In the genomic region with DNA sequence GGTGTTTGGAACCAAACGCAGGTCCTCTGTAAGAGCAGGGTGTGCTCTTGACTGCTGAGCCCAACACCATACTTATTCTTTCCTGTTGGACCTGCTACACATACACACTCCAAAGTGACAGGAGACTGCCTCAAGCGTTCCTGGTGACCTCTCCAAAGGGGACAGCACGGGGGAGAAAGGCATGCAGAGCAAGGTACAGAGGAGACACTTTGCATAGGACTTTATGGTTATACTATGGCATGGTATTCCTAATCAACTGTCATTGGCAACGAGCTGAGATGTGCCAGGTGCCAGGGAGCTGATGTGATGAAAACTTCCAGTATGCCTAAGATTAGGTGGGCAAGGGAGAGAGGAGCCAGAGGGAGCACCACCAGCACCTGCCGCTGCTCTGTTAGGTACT, we compare ENCODE assay signal across 21 mouse cellular contexts.
"Had no signal": no experiment of that assay in that cellular context is flagged by ENCODE, and none has a peak within 500 bp of the region (broad histone marks: within the 10 kb centered on the region; RNA-seq: fewer than 3 reads in every experiment).

No protein-coding gene starts in this region.

- H3K9ac ChIP-seq: lung, embryonic 15.5 days; midbrain, embryonic 12.5 days; neural tube, embryonic 13.5 days; neural tube, embryonic 15.5 days; stomach, embryonic 15.5 days had no signal

- H3K4me2 ChIP-seq: lung, embryonic 15.5 days; midbrain, embryonic 12.5 days; neural tube, embryonic 13.5 days; neural tube, embryonic 15.5 days; stomach, embryonic 15.5 days had no signal

- H3K4me3 ChIP-seq: lung, embryonic 15.5 days; midbrain, embryonic 10.5 days; midbrain, embryonic 12.5 days; myocyte; neural tube, embryonic 13.5 days; neural tube, embryonic 15.5 days; stomach, embryonic 15.5 days had no signal

- ATAC-seq: lung, postnatal 0 days; midbrain, embryonic 16.5 days had no signal

- DNase-seq: lung, adult 2 months; lung, postnatal 14 days; lung, postnatal 4 days; midbrain, embryonic 14.5 days; retina, postnatal 1 day; right cerebral cortex, adult 18-20 months; right cerebral cortex, postnatal 25 days; right cerebral cortex, postnatal 4 days; thymus, adult 2 months; thymus, postnatal 25 days; thymus, postnatal 4 days had no signal

- H3K9me3 ChIP-seq: lung, embryonic 15.5 days; midbrain, embryonic 10.5 days; midbrain, embryonic 12.5 days; neural tube, embryonic 13.5 days; neural tube, embryonic 15.5 days; stomach, embryonic 15.5 days had no signal

- H3K4me1 ChIP-seq: lung, embryonic 15.5 days; midbrain, embryonic 10.5 days; midbrain, embryonic 12.5 days had no signal

- H3K27ac ChIP-seq: lung, embryonic 15.5 days; midbrain, embryonic 10.5 days; midbrain, embryonic 12.5 days; neural tube, embryonic 13.5 days; neural tube, embryonic 15.5 days; stomach, embryonic 15.5 days; stomach, postnatal 0 days had no signal

- H3K27me3 ChIP-seq: lung, embryonic 15.5 days; midbrain, embryonic 12.5 days; neural tube, embryonic 13.5 days; neural tube, embryonic 15.5 days; stomach, embryonic 15.5 days had no signal
